Mouse (Mus musculus): ENCODE measurements around the gene Alg14. TPM values are rescaled to one million over a fixed set of nuclear protein-coding genes. Genes with fewer than 3 reads are reported as not detected.

The Alg14 gene
- polyA plus RNA-seq, 1 experiment from 2014 or later, result 20.0 TPM

- no peak overlapping the region for H3K4me2 ChIP-seq
- WGBS (ENCODE audit: insufficient replicate concordance), result 58% methylated on average over 4 of the region's 4 CpGs
- H3K4me3 ChIP-seq, result no peak overlapping the region
- H3K27me3 ChIP-seq (replicated peaks), result no peaks in the 10 kb centered on the region; the same call in 1 of the 2 replicates
- H3K4me1 ChIP-seq, result no peaks in the 10 kb centered on the region
- H3K9me3 ChIP-seq (replicated peaks), result no peaks in the 10 kb centered on the region
- no peaks in the 10 kb centered on the region for H3K36me3 ChIP-seq
- no peak for ATAC-seq
- no peak overlapping the region for H3K27ac ChIP-seq
- no peak overlapping the region for H3K9ac ChIP-seq
These were observed 109.8 kb downstream of the Alg14 start for GRCm38 (mm10) chr3:121401384-121401783.

GRCm38 (mm10) chr3:121402096-121402495, 110.5 kb downstream of the Alg14 start:
- Histone ChIP-seq H3K4me2 (no peak overlapping the region), H3K9ac (no peak overlapping the region), H3K9me3 (replicated peaks) (no peaks in the 10 kb centered on the region), H3K4me1 (no peaks in the 10 kb centered on the region), H3K27ac (no peak overlapping the region), H3K4me3 (no peak overlapping the region), H3K36me3 (no peaks in the 10 kb centered on the region), H3K27me3 (replicated peaks) (no peaks in the 10 kb centered on the region; the same call in 1 of the 2 replicates)
- no peak for ATAC-seq
- WGBS (ENCODE audit: insufficient replicate concordance), result 65% methylated on average over 6 of the region's 6 CpGs

- Histone ChIP-seq H3K4me1 (no peaks in the 10 kb centered on the region), H3K9me3 (replicated peaks) (no peaks in the 10 kb centered on the region), H3K4me2 (no peak overlapping the region), H3K27me3 (replicated peaks) (no peaks in the 10 kb centered on the region; the same call in 1 of the 2 replicates), H3K27ac (no peak overlapping the region), H3K9ac (no peak overlapping the region), H3K36me3 (no peaks in the 10 kb centered on the region), H3K4me3 (no peak overlapping the region)
- WGBS (ENCODE audit: insufficient replicate concordance), result 42% methylated on average over 5 of the region's 5 CpGs
- ATAC-seq, result no peak
These were observed 111.9 kb downstream of the Alg14 start for GRCm38 (mm10) chr3:121403449-121403848.

GRCm38 (mm10) chr3:121405101-121405500, 113.5 kb downstream of the Alg14 start:
- 72% methylated on average over 5 of the region's 5 CpGs for whole genome bisulfite sequencing (ENCODE audit: insufficient replicate concordance)
- ATAC-seq, result no peak
- no peak overlapping the region for H3K4me2 ChIP-seq
- H3K4me3 ChIP-seq, result no peak overlapping the region
- H3K9ac ChIP-seq, result no peak overlapping the region
- no peaks in the 10 kb centered on the region for H3K4me1 ChIP-seq
- no peaks in the 10 kb centered on the region; the same call in 1 of the 2 replicates for H3K27me3 ChIP-seq (replicated peaks)
- H3K27ac ChIP-seq, result no peak overlapping the region
- H3K36me3 ChIP-seq, result no peaks in the 10 kb centered on the region
- no peaks in the 10 kb centered on the region for H3K9me3 ChIP-seq (replicated peaks)

- Histone ChIP-seq H3K9me3 (replicated peaks) (no peaks in the 10 kb centered on the region), H3K4me2 (no peak overlapping the region), H3K9ac (no peak overlapping the region), H3K4me1 (no peaks in the 10 kb centered on the region), H3K36me3 (no peaks in the 10 kb centered on the region), H3K4me3 (no peak overlapping the region), H3K27me3 (replicated peaks) (no peaks in the 10 kb centered on the region), H3K27ac (no peak overlapping the region)
- WGBS (ENCODE audit: insufficient replicate concordance), result 77% methylated on average over 9 of the region's 9 CpGs
- ATAC-seq, result no peak
These were observed 115.8 kb downstream of the Alg14 start for GRCm38 (mm10) chr3:121407417-121407816.

- H3K4me2 ChIP-seq, result no peak overlapping the region
- ATAC-seq, result no peak
- no peaks in the 10 kb centered on the region for H3K9me3 ChIP-seq (replicated peaks)
- WGBS (ENCODE audit: insufficient replicate concordance), result 78% methylated on average over 3 of the region's 3 CpGs
- H3K9ac ChIP-seq, result no peak overlapping the region
- no peak overlapping the region for H3K27ac ChIP-seq
- no peaks in the 10 kb centered on the region for H3K27me3 ChIP-seq (replicated peaks)
- no peak overlapping the region for H3K4me3 ChIP-seq
- no peaks in the 10 kb centered on the region for H3K4me1 ChIP-seq
- H3K36me3 ChIP-seq, result no peaks in the 10 kb centered on the region
These were observed 116.8 kb downstream of the Alg14 start for GRCm38 (mm10) chr3:121408386-121408785.

- Histone ChIP-seq H3K9me3 (replicated peaks) (no peaks in the 10 kb centered on the region), H3K27ac (no peak overlapping the region), H3K27me3 (replicated peaks) (no peaks in the 10 kb centered on the region), H3K36me3 (no peaks in the 10 kb centered on the region), H3K9ac (no peak overlapping the region), H3K4me1 (no peaks in the 10 kb centered on the region), H3K4me2 (no peak overlapping the region), H3K4me3 (no peak overlapping the region)
- 52% methylated on average over 6 of the region's 6 CpGs for WGBS (ENCODE audit: insufficient replicate concordance)
- no peak for ATAC-seq
These were observed 119.9 kb downstream of the Alg14 start for GRCm38 (mm10) chr3:121411450-121411849.

Other genes starting within 250 kb of the Alg14 start
- 1.8 and 2.4 TPM in 2 replicates for gene Rwdd3, start 120.1 kb upstream of the Alg14 start, polyA plus RNA-seq (2016; fragmentation: Nextera tagmentation; extraction: Ambion mirVana)
- gene Tmem56, start 8.7 kb upstream of the Alg14 start, polyA plus RNA-seq (2016; fragmentation: Nextera tagmentation; extraction: Ambion mirVana), result 29.8 and 32.2 TPM in 2 replicates
- gene Cnn3, start 134.7 kb downstream of the Alg14 start, polyA plus RNA-seq (2016; fragmentation: Nextera tagmentation; extraction: Ambion mirVana), result 138 and 143 TPM in 2 replicates
- gene Slc44a3, start 240.6 kb downstream of the Alg14 start, polyA plus RNA-seq (2016; fragmentation: Nextera tagmentation; extraction: Ambion mirVana), result 3.7 and 3.9 TPM in 2 replicates

Data from liver, embryonic 12.5 days (tissue).